Mouse (Mus musculus) R1 (cell line): Measurements from ENCODE around the gene Capn2.

Experiments used
- DNase-seq: peaks from one replicate; pipeline ENCODE4 v3.0.0-alpha.2; 2018; ENCODE audit warnings: low read depth, low spot score

Capn2 gene

GRCm38 (mm10) chr1:182502491-182503050 lies 14.8 kb downstream of the Capn2 start:
- no peak for DNase-seq

DNA sequence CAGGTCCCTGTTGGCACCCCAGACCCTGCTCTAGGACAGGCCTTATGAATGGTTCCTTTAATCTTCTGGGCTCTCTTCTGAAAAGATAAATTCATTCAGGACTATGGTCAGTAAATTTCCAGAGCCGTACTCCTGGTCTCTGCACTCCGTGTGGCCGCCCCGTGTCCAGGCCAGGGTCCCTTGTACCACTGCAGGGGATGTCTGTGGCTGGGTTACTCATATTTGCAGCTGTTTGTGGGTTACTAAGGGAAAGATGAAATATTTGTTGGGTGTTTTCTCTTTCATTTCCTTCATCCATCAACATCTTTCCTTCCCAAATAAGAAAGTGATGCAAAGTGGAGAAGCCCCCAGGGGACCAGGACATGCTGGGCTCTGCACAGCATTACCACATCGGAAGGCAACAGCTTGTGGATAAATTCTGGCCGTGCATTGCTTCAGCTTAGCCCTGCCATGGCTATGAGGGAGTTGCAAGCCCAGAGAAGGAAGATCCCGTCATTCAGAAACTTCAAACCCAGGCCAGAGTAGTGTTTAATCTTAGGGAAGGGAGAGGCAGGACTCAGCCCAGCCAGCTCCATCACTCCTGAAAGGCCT lies 15.5 kb downstream of the Capn2 start:
- DNase-seq: no peak

- DNase-seq: peak; percentile 64
These were observed 16.6 kb downstream of the Capn2 start for GRCm38 (mm10) chr1:182500843-182501242.

DNA sequence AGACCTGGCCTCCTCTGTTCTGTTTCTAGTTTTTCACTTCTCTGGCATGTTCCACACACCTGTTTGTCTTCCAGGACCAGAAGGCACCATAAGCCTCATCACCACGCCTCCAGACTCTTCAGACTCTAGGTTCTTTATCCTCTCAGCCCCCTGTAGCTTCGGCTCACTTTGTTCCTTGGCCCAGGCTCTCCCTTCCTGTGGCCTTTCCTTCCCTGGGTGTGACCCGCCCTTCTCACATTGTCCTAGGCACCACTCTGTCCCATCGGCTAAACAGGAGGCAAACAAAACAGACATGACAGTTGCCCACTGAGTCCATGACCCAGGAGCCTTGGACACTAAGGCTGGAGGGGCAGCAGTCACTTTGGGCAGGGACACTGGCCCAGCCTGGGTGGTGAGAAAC lies 17.2 kb downstream of the Capn2 start:
- DNase-seq: no peak

GRCm38 (mm10) chr1:182499443-182500089 lies 17.8 kb downstream of the Capn2 start:
- DNase-seq: no peak

DNA sequence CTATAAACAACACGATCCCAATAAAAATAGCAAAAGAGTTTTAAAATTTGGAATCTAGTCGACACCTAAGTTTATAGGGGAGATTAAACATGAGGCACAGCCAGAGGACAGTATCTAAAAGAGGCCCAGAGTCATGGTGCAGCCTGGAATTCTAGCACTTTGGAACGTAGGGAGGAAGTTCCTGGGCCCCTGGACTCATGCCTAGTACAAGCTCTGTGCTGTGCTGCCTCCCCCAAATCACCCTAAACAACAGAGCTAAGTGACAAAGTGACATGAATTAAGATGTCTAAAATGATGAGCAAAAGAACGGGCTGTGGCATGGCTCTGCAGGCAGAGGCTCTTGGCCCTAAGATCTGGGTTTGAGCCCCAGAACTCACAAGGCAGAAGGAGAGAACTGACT lies 19.7 kb downstream of the Capn2 start:
- DNase-seq: no peak

- no peak for DNase-seq
These were observed 20.7 kb downstream of the Capn2 start for GRCm38 (mm10) chr1:182496685-182497084.

DNA sequence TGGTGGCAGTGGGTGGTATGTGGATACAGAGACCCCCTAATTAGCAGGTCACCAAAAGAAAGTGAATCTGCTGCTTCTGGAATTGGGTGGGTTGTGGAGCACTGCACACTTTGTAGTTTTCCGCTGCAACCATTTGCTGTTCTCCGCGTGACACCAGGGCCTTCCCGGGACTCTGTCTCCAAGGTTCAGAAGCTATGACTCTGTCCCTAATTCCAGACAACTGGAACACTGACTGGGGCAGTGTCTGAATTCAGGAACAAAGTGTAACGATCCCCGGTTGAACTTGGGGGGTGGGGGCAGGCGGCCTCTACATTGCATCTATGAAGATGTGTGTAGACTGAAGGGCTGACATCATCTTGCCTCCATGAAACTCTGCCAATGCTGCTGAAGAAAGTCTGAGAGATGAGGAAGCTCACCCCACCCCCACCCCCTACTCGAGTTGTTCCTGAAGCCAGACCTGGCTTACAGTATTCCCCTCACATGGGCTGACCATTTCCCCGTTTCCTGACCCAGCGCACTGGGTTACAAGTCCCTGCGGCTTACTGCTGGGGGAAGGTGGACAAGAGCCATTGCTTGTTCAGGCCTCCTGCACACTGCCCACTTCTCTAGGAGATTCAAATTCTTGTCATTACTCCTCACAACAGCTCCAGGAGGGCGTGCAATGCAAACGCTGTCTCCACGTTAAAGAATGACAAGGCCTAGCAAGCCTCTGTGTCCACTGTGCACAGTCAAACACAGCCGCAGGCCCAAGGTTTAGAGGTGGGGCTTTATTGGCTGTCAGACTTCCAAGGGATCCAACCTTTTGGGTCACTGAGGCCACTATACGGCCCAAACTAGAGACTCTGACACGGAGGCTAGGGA lies 22.9 kb downstream of the Capn2 start:
- DNase-seq: no peak

- no peak for DNase-seq
These were observed 25.6 kb downstream of the Capn2 start for GRCm38 (mm10) chr1:182491839-182492238.

DNA sequence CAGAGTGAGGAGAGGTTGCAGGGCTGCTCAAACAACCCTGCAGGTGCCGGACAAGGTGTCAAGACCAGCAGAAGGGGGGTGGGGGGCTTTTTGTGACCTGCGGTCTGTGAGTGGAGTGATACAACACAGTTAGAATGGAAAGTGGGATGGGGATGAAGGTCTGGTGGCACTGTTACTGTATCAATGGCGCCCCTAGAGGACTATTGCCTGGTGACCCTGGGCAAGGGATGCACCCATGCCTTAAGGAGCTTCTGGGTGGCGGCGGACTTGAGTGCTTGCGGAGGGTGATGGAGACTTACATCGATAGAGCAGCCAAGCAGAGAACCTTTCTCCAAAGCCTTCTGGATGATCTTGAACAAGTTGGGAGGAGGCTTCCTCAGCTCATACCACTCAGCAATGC lies 26.8 kb downstream of the Capn2 start:
- DNase-seq: peak; percentile 60

DNA sequence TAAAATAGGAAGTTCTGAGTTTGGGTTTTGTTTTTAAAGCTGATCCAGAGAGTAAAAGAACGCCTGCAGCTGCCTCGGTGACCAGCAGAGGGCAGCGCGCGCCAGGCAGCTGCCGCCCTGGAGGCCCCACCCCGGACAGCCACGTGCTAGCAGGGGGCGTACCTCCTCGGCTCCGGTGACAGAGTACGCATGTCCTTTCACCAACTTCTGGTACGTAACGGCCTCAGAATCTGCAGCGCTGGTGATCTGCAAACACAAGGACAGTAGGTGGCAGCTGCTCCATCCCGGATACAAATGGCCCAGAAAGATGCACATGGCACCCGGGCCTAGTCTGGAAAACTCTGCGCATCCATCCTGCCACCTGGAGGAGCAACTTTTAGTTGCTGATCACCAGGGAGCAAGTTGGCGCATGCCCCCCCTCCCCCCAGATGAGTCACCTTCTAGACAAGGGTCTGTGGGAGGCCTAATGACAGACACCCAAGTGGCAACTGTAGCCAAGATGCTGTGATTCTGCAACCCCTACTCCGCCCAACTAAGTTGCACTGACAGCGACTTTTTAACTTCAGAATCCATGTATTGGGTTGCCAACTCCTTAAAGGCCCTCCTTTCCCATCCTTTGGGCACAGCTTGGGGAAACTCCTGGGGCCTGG lies 27.5 kb downstream of the Capn2 start:
- peak; percentile 91 for DNase-seq

DNA sequence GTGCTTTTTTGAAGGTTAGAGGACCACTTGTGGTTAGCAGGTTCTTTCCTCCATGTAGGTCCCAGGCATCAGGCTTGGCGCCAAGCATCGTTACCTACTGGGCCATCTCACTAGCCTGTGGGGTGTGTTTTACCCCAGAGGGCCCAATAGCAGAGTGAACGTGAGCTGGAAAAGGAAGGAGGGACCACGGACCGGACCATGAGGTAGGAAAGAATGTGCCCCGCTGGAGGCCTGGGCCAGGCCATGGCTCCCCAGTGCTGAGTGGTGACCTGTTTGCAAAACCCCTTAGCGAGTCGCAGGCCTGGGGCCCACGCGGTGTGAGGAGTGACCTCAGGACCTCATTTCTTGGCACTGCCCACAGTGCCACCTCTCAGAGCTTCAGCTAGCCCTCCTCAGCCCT lies 28.9 kb downstream of the Capn2 start:
- DNase-seq: no peak

GRCm38 (mm10) chr1:182483910-182484274 lies 33.5 kb downstream of the Capn2 start:
- DNase-seq: no peak

DNA sequence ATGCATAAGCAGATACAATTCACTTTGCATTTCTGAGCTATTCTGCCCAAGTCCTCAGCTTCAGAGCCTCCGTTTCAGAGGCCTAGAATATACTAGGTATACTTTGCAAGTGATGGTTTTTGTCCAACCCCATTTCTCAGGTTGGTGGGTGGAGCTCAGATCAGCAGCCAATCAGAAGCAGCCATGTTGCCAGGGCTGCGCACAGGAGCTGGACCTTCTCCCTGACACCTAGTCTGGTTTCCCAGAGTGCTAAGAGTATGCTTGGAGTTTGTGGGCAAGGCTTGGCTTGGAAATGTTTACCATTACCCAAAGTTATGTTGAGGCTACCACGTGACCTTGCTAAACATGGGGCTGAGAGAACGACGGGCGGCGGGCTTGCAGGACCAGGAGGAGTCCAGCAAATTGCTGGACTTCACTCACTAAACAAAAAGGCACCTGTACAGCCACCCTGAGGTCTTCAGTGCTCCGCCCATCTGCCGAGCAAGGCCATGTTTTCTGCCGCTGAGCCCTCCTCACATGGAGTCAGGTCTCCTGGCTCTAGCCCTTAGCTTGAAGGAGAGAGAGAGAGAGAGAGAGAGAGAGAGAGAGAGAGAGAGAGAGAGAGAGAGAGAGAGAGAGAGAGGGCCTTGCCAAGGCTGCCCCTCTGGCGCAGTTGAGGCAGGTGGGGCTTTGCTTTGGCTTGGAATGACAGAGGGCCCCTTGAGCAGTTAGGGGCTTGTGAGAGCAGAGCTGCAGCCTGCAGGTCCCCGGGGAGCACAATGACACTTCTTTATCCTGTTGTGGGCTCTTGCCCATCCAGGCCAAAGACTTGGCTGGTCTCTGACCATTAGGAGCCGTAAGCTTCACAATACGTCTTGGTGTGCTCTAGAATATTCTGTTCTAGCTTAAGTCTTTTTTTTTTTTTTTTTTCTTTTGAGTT lies 34.2 kb downstream of the Capn2 start:
- peak; percentile 63 for DNase-seq

DNA sequence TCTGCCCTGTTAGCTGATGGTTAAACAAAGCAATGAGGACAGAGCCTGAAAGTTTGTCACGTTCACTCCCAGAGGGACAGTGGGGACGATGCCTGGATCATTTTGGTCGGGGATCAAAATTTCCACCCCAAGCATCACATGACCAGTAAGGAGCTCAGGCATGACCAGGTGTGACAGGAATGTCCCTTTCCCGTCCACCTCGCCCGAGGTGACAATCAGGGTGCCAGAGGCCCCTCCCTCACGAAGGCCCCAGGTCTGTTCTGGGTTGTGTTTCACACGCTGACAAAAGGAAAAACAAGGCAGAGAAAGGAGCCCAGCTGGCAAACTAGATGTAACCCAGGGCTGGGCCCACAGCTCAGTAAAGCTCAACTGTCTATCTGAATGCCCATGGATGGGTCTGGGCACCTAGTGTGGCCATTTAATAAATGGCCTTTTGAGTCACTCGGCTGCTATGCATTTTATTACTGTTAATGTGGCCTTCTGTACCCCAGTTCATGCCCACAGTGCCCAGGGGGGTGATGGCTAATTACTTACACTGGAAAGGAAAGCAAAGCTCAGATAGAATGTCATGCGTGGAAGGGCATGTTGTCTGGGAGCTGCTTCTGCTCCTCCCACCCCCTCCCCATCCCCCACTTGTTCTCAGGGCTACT lies 35.6 kb downstream of the Capn2 start:
- no peak for DNase-seq

DNA sequence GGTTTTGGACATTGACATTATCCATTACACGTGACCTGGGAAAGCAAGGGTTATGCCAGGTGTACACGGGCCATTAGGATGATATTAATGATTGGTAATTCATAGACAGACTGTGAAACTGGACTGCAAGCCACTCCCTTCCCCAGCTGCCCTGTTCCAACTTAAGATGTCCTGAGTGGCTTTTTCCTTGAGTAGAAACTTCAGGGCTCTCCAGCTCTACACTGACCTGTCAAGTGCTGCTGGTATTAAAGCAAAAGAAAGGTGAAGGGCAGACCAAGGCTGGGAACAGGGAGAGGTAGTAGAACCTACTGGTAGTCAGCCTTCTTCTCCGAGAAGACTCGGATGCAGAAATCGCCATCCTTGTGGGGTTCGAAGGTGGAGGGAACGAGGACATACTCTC lies 36.3 kb downstream of the Capn2 start:
- DNase-seq: no peak

GRCm38 (mm10) chr1:182478935-182479334 lies 38.5 kb downstream of the Capn2 start:
- DNase-seq: no peak

- no peak for DNase-seq
These were observed 42.2 kb downstream of the Capn2 start for GRCm38 (mm10) chr1:182475005-182475796.

- DNase-seq: no peak
These were observed 51.4 kb downstream of the Capn2 start for GRCm38 (mm10) chr1:182465978-182466377.

- DNase-seq: no peak
These were observed 52.1 kb downstream of the Capn2 start for GRCm38 (mm10) chr1:182465309-182465708.
